In the genomic region with DNA sequence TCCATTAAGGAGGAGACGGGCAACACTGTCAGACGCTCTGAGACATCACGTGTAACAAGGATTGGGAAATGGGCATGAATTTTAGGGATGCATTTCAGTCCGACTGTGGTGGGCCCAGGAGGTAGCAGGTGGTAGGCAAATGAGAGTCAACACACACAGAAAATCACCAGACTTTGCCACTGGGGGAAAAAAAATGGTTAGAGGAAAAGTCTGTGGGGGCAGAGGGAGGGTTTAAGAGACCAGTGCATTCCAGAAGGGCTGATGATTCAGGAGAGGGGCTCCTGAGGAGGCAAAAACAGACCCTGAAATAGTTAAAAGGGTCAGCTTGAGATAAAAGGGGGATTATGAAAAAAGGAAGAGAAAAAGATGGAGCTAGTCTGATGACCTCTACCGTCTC, we compare ENCODE assay signal across 9 mouse cellular contexts. TPM values are rescaled to one million over a fixed set of nuclear protein-coding genes. Genes with fewer than 3 reads are reported as not detected.
DNase-seq lines count a peak whose midpoint lies in the region; ATAC-seq and TF ChIP-seq lines count a peak whose summit lies in the region.
"Had no signal": no experiment of that assay in that cellular context is flagged by ENCODE, and none has a peak within 500 bp of the region (broad histone marks: within the 10 kb centered on the region; RNA-seq: fewer than 3 reads in every experiment).

No protein-coding gene starts in this region.

- no peak for TF ChIP-seq POLR2A in cortical plate, adult 2 months (IDR thresholded peaks at IDR 0.05; ENCODE audit: extremely low read depth, insufficient read depth, low read length)

- ATAC-seq in kidney, embryonic 15.5 days (replicated peaks; ENCODE audit: low FRiP score) = no peak
- ATAC-seq in hindbrain, embryonic 13.5 days (ENCODE audit: low FRiP score) = no peak
- ATAC-seq in midbrain, embryonic 12.5 days (ENCODE audit: low FRiP score, low read depth) = no peak
- no peak for ATAC-seq in erythroid progenitor cell, adult 5-6 weeks (replicated peaks; ENCODE audit: low FRiP score, poor library complexity, severe bottlenecking)

- H3K27me3 ChIP-seq in kidney, embryonic 15.5 days = 0 out of 2 replicates have a peak, but pooled peaks cover 2% of the 10 kb centered on the region
- no peaks in the 10 kb centered on the region for H3K27me3 ChIP-seq in hindbrain, embryonic 13.5 days
- no peaks in the 10 kb centered on the region for H3K27me3 ChIP-seq in midbrain, embryonic 12.5 days
- H3K27me3 ChIP-seq: Patski had no signal

- peak overlapping the region; percentile 77 for H3K4me2 ChIP-seq in kidney, embryonic 15.5 days
- peak overlapping the region; percentile 71 for H3K4me2 ChIP-seq in hindbrain, embryonic 13.5 days
- peak overlapping the region; percentile 78 for H3K4me2 ChIP-seq in midbrain, embryonic 12.5 days (replicated peaks)

- no peaks in the 10 kb centered on the region for H3K36me3 ChIP-seq in kidney, embryonic 15.5 days
- H3K36me3 ChIP-seq in hindbrain, embryonic 13.5 days = no peaks in the 10 kb centered on the region
- H3K36me3 ChIP-seq in midbrain, embryonic 12.5 days = no peaks in the 10 kb centered on the region

- no peak for TF ChIP-seq CTCF in cortical plate, adult 2 months (IDR thresholded peaks at IDR 0.05; ENCODE audit: extremely low read depth, insufficient read depth, low read length)

- H3K9me3 ChIP-seq in kidney, embryonic 15.5 days (replicated peaks) = no peaks in the 10 kb centered on the region
- H3K9me3 ChIP-seq in hindbrain, embryonic 13.5 days = no peaks in the 10 kb centered on the region
- no peaks in the 10 kb centered on the region for H3K9me3 ChIP-seq in midbrain, embryonic 12.5 days

- 84% methylated on average over 5 of the region's 5 CpGs for WGBS in kidney, embryonic 15.5 days
- 58% methylated on average over 5 of the region's 5 CpGs for WGBS in hindbrain, embryonic 13.5 days
- 46% methylated on average over 5 of the region's 5 CpGs for WGBS in midbrain, embryonic 12.5 days

- no peak overlapping the region for H3K27ac ChIP-seq in kidney, embryonic 15.5 days
- 0 out of 2 replicates have a peak overlapping the region, but pooled peaks have one; percentile 48 for H3K27ac ChIP-seq in cortical plate, adult 2 months (ENCODE audit: insufficient read depth, low read length)
- no peak overlapping the region for H3K27ac ChIP-seq in hindbrain, embryonic 13.5 days
- H3K27ac ChIP-seq in midbrain, embryonic 12.5 days (replicated peaks) = no peak overlapping the region

- H3K4me1 ChIP-seq in kidney, embryonic 15.5 days = peaks cover 9% of the 10 kb centered on the region
- H3K4me1 ChIP-seq in cortical plate, adult 2 months (ENCODE audit: control insufficient read depth, insufficient read depth, low read length) = peaks cover 5% of the 10 kb centered on the region; the same call in 1 of the 2 replicates
- peaks cover 24% of the 10 kb centered on the region for H3K4me1 ChIP-seq in hindbrain, embryonic 13.5 days (replicated peaks)
- peaks cover 21% of the 10 kb centered on the region for H3K4me1 ChIP-seq in midbrain, embryonic 12.5 days

- DNase-seq in kidney, postnatal 14 days = no peak
- DNase-seq in ovary, postnatal 10 days (ENCODE audit: low spot score) = no peak
- DNase-seq in layer of hippocampus, adult 9-10 months (ENCODE audit: low spot score) = no peak

- peak overlapping the region; percentile 83 for H3K4me3 ChIP-seq in kidney, embryonic 15.5 days (replicated peaks)
- H3K4me3 ChIP-seq in cortical plate, adult 2 months (ENCODE audit: insufficient read depth, low read length) = peak overlapping the region; percentile 100
- peak overlapping the region; percentile 75 for H3K4me3 ChIP-seq in hindbrain, embryonic 13.5 days
- peak overlapping the region; percentile 82 for H3K4me3 ChIP-seq in midbrain, embryonic 12.5 days

- H3K9ac ChIP-seq in kidney, embryonic 15.5 days = 0 out of 2 replicates have a peak overlapping the region, but pooled peaks have one; percentile 88
- H3K9ac ChIP-seq in hindbrain, embryonic 13.5 days = peak overlapping the region; percentile 90
- no peak overlapping the region for H3K9ac ChIP-seq in midbrain, embryonic 12.5 days (replicated peaks)

RNA-seq across cellular contexts. Expression of a gene that starts 1.2 kb away (rescaled TPM):
- polyA plus RNA-seq in kidney, embryonic 15.5 days (2015; fragmentation: Nextera tagmentation; extraction: Ambion mirVana) = 54.6 and 55.8 TPM in 2 replicates
- 470 and 505 TPM in 2 replicates for polyA plus RNA-seq in cortical plate, adult 2 months (2012; rRNA removed)
- polyA plus RNA-seq in hindbrain, embryonic 13.5 days (2015; fragmentation: Nextera tagmentation; extraction: Ambion mirVana) = 128 and 133 TPM in 2 replicates
- 77.3 and 80.0 TPM in 2 replicates for polyA plus RNA-seq in midbrain, embryonic 12.5 days (2016; fragmentation: Nextera tagmentation; extraction: Ambion mirVana)
- 26.7 and 42.8 TPM in 2 replicates for total RNA-seq in erythroid progenitor cell, adult 5-6 weeks (2015; ENCODE audit: low replicate concordance)
- 29.2 and 70.5 TPM in 2 replicates for total RNA-seq in erythroid progenitor cell, adult 5-6 weeks (2017; ENCODE audit: low replicate concordance)

RNA-seq across cellular contexts. Expression of a gene that starts 13.9 kb away (rescaled TPM):
- 63.5 and 65.6 TPM in 2 replicates for polyA plus RNA-seq in kidney, embryonic 15.5 days (2015; fragmentation: Nextera tagmentation; extraction: Ambion mirVana)
- 47.3 TPM in 2 replicates for polyA plus RNA-seq in cortical plate, adult 2 months (2012; rRNA removed)
- 181 and 195 TPM in 2 replicates for polyA plus RNA-seq in hindbrain, embryonic 13.5 days (2015; fragmentation: Nextera tagmentation; extraction: Ambion mirVana)
- polyA plus RNA-seq in midbrain, embryonic 12.5 days (2016; fragmentation: Nextera tagmentation; extraction: Ambion mirVana) = 152 and 156 TPM in 2 replicates
- 24.7 and 25.9 TPM in 2 replicates for total RNA-seq in erythroid progenitor cell, adult 5-6 weeks (2015; ENCODE audit: low replicate concordance)
- 25.6 and 70.3 TPM in 2 replicates for total RNA-seq in erythroid progenitor cell, adult 5-6 weeks (2017; ENCODE audit: low replicate concordance)
